8 mouse cellular contexts compared by ENCODE assay signal in the genomic region with DNA sequence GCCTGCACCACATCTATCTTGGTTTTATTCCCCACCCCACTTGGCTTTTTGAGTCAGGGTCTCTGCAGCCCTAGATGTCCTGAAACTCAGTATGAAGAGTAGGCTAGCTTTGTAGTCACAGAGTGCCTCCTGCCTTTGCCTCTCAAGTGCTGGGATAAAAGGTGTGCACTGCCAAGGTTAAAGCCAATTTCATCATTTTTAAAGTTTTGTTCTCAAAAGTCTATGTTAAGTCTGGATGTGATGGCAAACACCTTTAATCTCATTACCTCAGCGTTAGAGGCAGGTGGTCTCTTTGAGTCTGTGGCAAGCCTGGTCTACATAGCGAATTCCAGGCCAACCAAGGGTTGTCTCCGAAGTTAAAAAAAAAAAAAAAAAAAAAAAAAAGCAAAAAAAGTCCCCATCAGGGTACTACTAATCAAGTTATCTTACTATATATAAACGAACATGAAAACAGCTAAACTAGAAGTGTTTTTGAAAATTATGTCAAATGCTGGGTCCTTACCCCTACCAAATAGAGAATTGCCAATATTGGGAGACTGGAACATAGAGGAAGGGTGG. TPM values are rescaled to one million over a fixed set of nuclear protein-coding genes. Genes with fewer than 3 reads are reported as not detected.
DNase-seq lines count a peak whose midpoint lies in the region; ATAC-seq and TF ChIP-seq lines count a peak whose summit lies in the region.

No protein-coding gene starts in this region.

- peak overlapping the region; percentile 78 for H3K4me3 ChIP-seq in kidney, embryonic 14.5 days (ENCODE audit: low read length)
- peak overlapping the region; percentile 75 for H3K4me3 ChIP-seq in bone marrow macrophage, adult 2 months (ENCODE audit: insufficient read depth, low read length)
- peak overlapping the region; percentile 82 for H3K4me3 ChIP-seq in hindbrain, embryonic 14.5 days (replicated peaks; ENCODE audit: low read length)
- H3K4me3 ChIP-seq in midbrain, embryonic 14.5 days (replicated peaks; ENCODE audit: low read depth, low read length), result peak overlapping the region; percentile 72

- peak overlapping the region; percentile 90 for H3K9ac ChIP-seq in kidney, embryonic 14.5 days (ENCODE audit: low read depth, low read length)
- H3K9ac ChIP-seq in hindbrain, embryonic 14.5 days, result peak overlapping the region; percentile 90
- peak overlapping the region; percentile 88 for H3K9ac ChIP-seq in midbrain, embryonic 14.5 days (replicated peaks; ENCODE audit: low read length)

- no peak for ATAC-seq in kidney, embryonic 14.5 days (ENCODE audit: low FRiP score, low TSS enrichment)
- ATAC-seq in hindbrain, embryonic 14.5 days (ENCODE audit: low FRiP score), result no peak
- no peak for ATAC-seq in midbrain, embryonic 14.5 days (ENCODE audit: low FRiP score, low TSS enrichment)
- ATAC-seq in inflammation-experienced regulatory T-cells, adult 6 months, result no peak

- H3K4me1 ChIP-seq in kidney, embryonic 14.5 days (ENCODE audit: control insufficient read depth, insufficient read depth, low read length), result peaks cover 8% of the 10 kb centered on the region
- H3K4me1 ChIP-seq in bone marrow macrophage, adult 2 months (ENCODE audit: control insufficient read depth, insufficient read depth, low read length), result peaks cover 23% of the 10 kb centered on the region
- peaks cover 9% of the 10 kb centered on the region for H3K4me1 ChIP-seq in hindbrain, embryonic 14.5 days (replicated peaks; ENCODE audit: control insufficient read depth, insufficient read depth, low read length)
- H3K4me1 ChIP-seq in midbrain, embryonic 14.5 days (ENCODE audit: control insufficient read depth, insufficient read depth, low read length), result peaks cover 13% of the 10 kb centered on the region

- no peaks in the 10 kb centered on the region for H3K9me3 ChIP-seq in kidney, embryonic 14.5 days (ENCODE audit: control insufficient read depth, low read length)
- no peaks in the 10 kb centered on the region for H3K9me3 ChIP-seq in hindbrain, embryonic 14.5 days (ENCODE audit: control insufficient read depth, low read length)
- no peaks in the 10 kb centered on the region for H3K9me3 ChIP-seq in midbrain, embryonic 14.5 days (ENCODE audit: control insufficient read depth, low read length)

- no peak for TF ChIP-seq CTCF in bone marrow macrophage, adult 2 months (IDR thresholded peaks at IDR 0.05; ENCODE audit: low read depth, low read length)

- H3K27ac ChIP-seq in kidney, embryonic 14.5 days (ENCODE audit: low read depth, low read length), result no peak overlapping the region
- no peak overlapping the region for H3K27ac ChIP-seq in bone marrow macrophage, adult 2 months (ENCODE audit: insufficient read depth, low read depth, low read length)
- peak overlapping the region; percentile 94; the same call in 1 of the 2 replicates for H3K27ac ChIP-seq in hindbrain, embryonic 14.5 days
- no peak overlapping the region for H3K27ac ChIP-seq in midbrain, embryonic 14.5 days (replicated peaks; ENCODE audit: low read depth, low read length)

- peak overlapping the region; percentile 65 for H3K4me2 ChIP-seq in kidney, embryonic 14.5 days (replicated peaks; ENCODE audit: low read depth, low read length)
- peak overlapping the region; percentile 88 for H3K4me2 ChIP-seq in hindbrain, embryonic 14.5 days (replicated peaks)
- peak overlapping the region; percentile 60 for H3K4me2 ChIP-seq in midbrain, embryonic 14.5 days (ENCODE audit: low read length)

- no peaks in the 10 kb centered on the region for H3K27me3 ChIP-seq in kidney, embryonic 14.5 days (ENCODE audit: control insufficient read depth, insufficient read depth, low read length)
- no peaks in the 10 kb centered on the region for H3K27me3 ChIP-seq in hindbrain, embryonic 14.5 days (ENCODE audit: control insufficient read depth, insufficient read depth, low read length)
- no peaks in the 10 kb centered on the region for H3K27me3 ChIP-seq in midbrain, embryonic 14.5 days (ENCODE audit: control insufficient read depth, insufficient read depth, low read length)

- no peak for TF ChIP-seq POLR2A in bone marrow macrophage, adult 2 months (IDR thresholded peaks at IDR 0.05; ENCODE audit: borderline replicate concordance, low read depth, low read length)

- no peak for DNase-seq in kidney, adult 11 months
- DNase-seq in hindbrain, embryonic 14.5 days (ENCODE audit: low spot score), result no peak
- no peak for DNase-seq in midbrain, embryonic 14.5 days
- DNase-seq in spleen, postnatal 4 days (ENCODE audit: low spot score in 2 of 2), result no peak
- DNase-seq in adrenal gland, adult 8-10 months, result no peak

- WGBS in kidney, embryonic 14.5 days, result 56% methylated on average over 4 of the region's 4 CpGs
- WGBS in hindbrain, embryonic 14.5 days, result 61% methylated on average over 4 of the region's 4 CpGs
- 61% methylated on average over 4 of the region's 4 CpGs for WGBS in midbrain, embryonic 14.5 days

- H3K36me3 ChIP-seq in kidney, embryonic 14.5 days (ENCODE audit: control insufficient read depth, insufficient read depth, low read length), result no peaks in the 10 kb centered on the region; the same call in 1 of the 2 replicates
- H3K36me3 ChIP-seq in hindbrain, embryonic 14.5 days (replicated peaks; ENCODE audit: control insufficient read depth, insufficient read depth), result no peaks in the 10 kb centered on the region
- H3K36me3 ChIP-seq in midbrain, embryonic 14.5 days (ENCODE audit: control insufficient read depth, insufficient read depth, low read length), result no peaks in the 10 kb centered on the region

RNA-seq across cellular contexts. Expression of a gene that starts 1.1 kb away (rescaled TPM):
- 37.5 and 55.4 TPM in 2 replicates for polyA plus RNA-seq in kidney, embryonic 14.5 days (2014; fragmentation: Nextera tagmentation; extraction: Ambion mirVana)
- polyA plus RNA-seq in bone marrow macrophage, adult 2 months (2012; ENCODE audit: insufficient read depth, insufficient read length, missing spikeins), result 33.3 and 36.9 TPM in 2 replicates
- polyA plus RNA-seq in hindbrain, embryonic 14.5 days (2014; fragmentation: Nextera tagmentation; extraction: Ambion mirVana), result 24.4 and 25.8 TPM in 2 replicates
- polyA plus RNA-seq in midbrain, embryonic 14.5 days (2014; fragmentation: Nextera tagmentation; extraction: Ambion mirVana), result 22.2 and 28.5 TPM in 2 replicates
- polyA plus RNA-seq in inflammation-experienced regulatory T-cells, adult 6 months (2017; shearing (Covaris generic)), result 10 to 100 TPM; 34.1 to 42.1 (median 39.1) TPM
- total RNA-seq in adrenal gland, adult 8-10 months (2022), result 10 to 100 TPM; 56.0 to 84.3 (median 74.0) TPM

RNA-seq across cellular contexts. Expression of a gene that starts 1.1 kb away (rescaled TPM):
- polyA plus RNA-seq in kidney, embryonic 14.5 days (2014; fragmentation: Nextera tagmentation; extraction: Ambion mirVana), result 80.9 and 85.3 TPM in 2 replicates
- 103 and 110 TPM in 2 replicates for polyA plus RNA-seq in bone marrow macrophage, adult 2 months (2012; ENCODE audit: insufficient read depth, insufficient read length, missing spikeins)
- 63.9 and 65.0 TPM in 2 replicates for polyA plus RNA-seq in hindbrain, embryonic 14.5 days (2014; fragmentation: Nextera tagmentation; extraction: Ambion mirVana)
- 47.9 and 55.8 TPM in 2 replicates for polyA plus RNA-seq in midbrain, embryonic 14.5 days (2014; fragmentation: Nextera tagmentation; extraction: Ambion mirVana)
- polyA plus RNA-seq in inflammation-experienced regulatory T-cells, adult 6 months (2017; shearing (Covaris generic)), result 10 to 100 TPM; 46.4 to 51.1 (median 47.1) TPM
- 10 to 100 TPM; 76.4 to 94.5 (median 93.0) TPM for total RNA-seq in adrenal gland, adult 8-10 months (2022)

RNA-seq across cellular contexts. Expression of a gene that starts 47.0 kb away (rescaled TPM):
- 47.6 and 62.6 TPM in 2 replicates for polyA plus RNA-seq in kidney, embryonic 14.5 days (2014; fragmentation: Nextera tagmentation; extraction: Ambion mirVana)
- 537 and 572 TPM in 2 replicates for polyA plus RNA-seq in bone marrow macrophage, adult 2 months (2012; ENCODE audit: insufficient read depth, insufficient read length, missing spikeins)
- 20.3 and 20.5 TPM in 2 replicates for polyA plus RNA-seq in hindbrain, embryonic 14.5 days (2014; fragmentation: Nextera tagmentation; extraction: Ambion mirVana)
- polyA plus RNA-seq in midbrain, embryonic 14.5 days (2014; fragmentation: Nextera tagmentation; extraction: Ambion mirVana), result 9.7 and 15.7 TPM in 2 replicates
- polyA plus RNA-seq in inflammation-experienced regulatory T-cells, adult 6 months (2017; shearing (Covaris generic)), result 100 to 1,000 TPM; 135 to 199 (median 174) TPM
- 10 to 100 TPM; 39.8 to 54.4 (median 47.5) TPM for total RNA-seq in adrenal gland, adult 8-10 months (2022)

RNA-seq across cellular contexts. Expression of a gene that starts 58.7 kb away (rescaled TPM):
- 8.1 and 11.6 TPM in 2 replicates for polyA plus RNA-seq in kidney, embryonic 14.5 days (2014; fragmentation: Nextera tagmentation; extraction: Ambion mirVana)
- 43.4 and 50.2 TPM in 2 replicates for polyA plus RNA-seq in bone marrow macrophage, adult 2 months (2012; ENCODE audit: insufficient read depth, insufficient read length, missing spikeins)
- 15.2 and 15.4 TPM in 2 replicates for polyA plus RNA-seq in hindbrain, embryonic 14.5 days (2014; fragmentation: Nextera tagmentation; extraction: Ambion mirVana)
- polyA plus RNA-seq in midbrain, embryonic 14.5 days (2014; fragmentation: Nextera tagmentation; extraction: Ambion mirVana), result 9.5 and 11.3 TPM in 2 replicates
- 10 to 100 TPM; 46.3 to 50.9 (median 48.2) TPM for polyA plus RNA-seq in inflammation-experienced regulatory T-cells, adult 6 months (2017; shearing (Covaris generic))
- 10 to 100 TPM; 74.4 to 93.6 (median 83.3) TPM for total RNA-seq in adrenal gland, adult 8-10 months (2022)
